Comparison of ENCODE assay signal across 1 mouse cellular context in genomic region chr11:94760364-94760763, GRCm38 (mm10).
TF ChIP-seq lines count a peak whose summit lies in the region.

No protein-coding gene starts in this region.

TF ChIP-seq in MEL, 35 proteins besides CTCF, POLR2A, EP300 and RAD21:
- TF ChIP-seq HCFC1 (IDR thresholded peaks at IDR 0.05; ENCODE audit: low read depth, low read length), result no peak
- TF ChIP-seq CHD2 (IDR thresholded peaks at IDR 0.05; ENCODE audit: low read length), result no peak
- TF ChIP-seq SIN3A (IDR thresholded peaks at IDR 0.05; ENCODE audit: low read length), result no peak
- TF ChIP-seq UBTF (IDR thresholded peaks at IDR 0.05; ENCODE audit: borderline replicate concordance, insufficient read depth, low read depth, low read length), result no peak
- no peak for TF ChIP-seq MEF2A (IDR thresholded peaks at IDR 0.05; ENCODE audit: extremely low read depth, insufficient replicate concordance, low read depth, low read length, poor library complexity, severe bottlenecking)
- no peak for TF ChIP-seq MAFK (IDR thresholded peaks at IDR 0.05; ENCODE audit: borderline replicate concordance, low read depth, low read length)
- TF ChIP-seq ZKSCAN1 (IDR thresholded peaks at IDR 0.05; ENCODE audit: low read depth, low read length), result no peak
- TF ChIP-seq ZNF384 (IDR thresholded peaks at IDR 0.05; ENCODE audit: low read depth, low read length), result no peak
